Mouse (Mus musculus): ENCODE measurements around the gene Mmp23.

Gene Mmp23

DNA sequence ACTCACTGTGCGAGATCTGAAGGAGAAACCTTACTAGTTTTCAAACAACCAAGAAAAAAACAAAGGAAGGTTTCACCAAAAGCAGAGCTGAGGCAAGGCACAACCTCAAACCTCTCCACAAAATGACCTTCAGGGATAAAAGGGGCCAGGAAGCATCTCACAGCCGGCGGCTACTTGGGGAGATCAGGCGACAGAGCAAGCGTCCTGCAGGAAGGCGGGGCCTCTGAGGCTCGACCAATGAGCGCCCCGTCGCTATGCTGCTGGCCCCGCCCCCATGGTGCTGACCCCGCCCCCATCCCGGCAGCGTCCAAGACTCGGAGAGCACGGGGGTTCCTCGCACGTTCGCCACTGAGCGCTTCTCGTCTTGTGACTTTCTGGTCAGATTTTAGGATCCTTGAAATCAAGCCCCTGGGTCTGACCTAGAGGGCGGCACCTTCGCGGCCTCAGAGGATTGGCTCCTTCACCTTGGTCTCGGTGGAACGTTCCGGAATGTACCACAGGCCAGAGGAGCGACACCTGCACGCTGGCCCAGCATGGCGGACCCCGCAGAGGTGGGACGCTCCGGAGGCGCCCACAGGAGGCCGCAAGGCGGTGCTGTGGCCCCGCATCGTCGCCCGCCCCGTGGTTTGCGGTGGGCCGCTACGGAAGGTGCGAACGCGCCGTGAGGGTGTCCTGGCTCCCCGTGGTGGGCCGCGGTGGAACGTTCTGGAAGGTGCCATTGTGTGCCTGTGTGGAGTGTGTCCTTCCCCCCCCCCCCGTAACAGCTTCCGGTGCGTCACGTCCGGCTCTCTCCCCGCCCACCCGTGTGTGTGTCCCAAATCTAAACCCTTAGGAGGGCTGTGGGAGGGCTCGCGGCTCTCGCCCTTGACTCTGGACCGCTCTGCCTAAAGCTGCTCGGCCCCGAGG is 51.8 kb downstream of the Mmp23 start, which contains the start of gene Slc35e2:
Gene Slc35e2, plus strand, starts transcription at position 326 of the 906 bp plus-strand sequence.
- DNase-seq, result peak; percentile 95 to 96
